Mouse (Mus musculus) gastrocnemius, adult 8-10 months (tissue): ENCODE data around the gene Btaf1. TPM values are rescaled to one million over a fixed set of nuclear protein-coding genes. Genes with fewer than 3 reads are reported as not detected.

Experiments
- DNase-seq, 2 experiments: peaks; one replicate each; pipeline ENCODE4 v3.0.0; 2022; ENCODE audit warnings: low spot score in 2 of 2
- total RNA-seq, 4 experiments: library from RNA; stranded (reverse); gene quantifications; 2 replicates each; pipeline ENCODE4 v1.2.4; 2022

The Btaf1 gene
- total RNA-seq, 4 experiments from 2014 or later = 7.8 to 10.7 (median 8.2) TPM

- peak in 1 of 2 experiments; percentile 39 for DNase-seq
These were observed 95.1 kb downstream of the Btaf1 start for GRCm38 (mm10) chr19:37020951-37021350.

- no peak for DNase-seq
These were observed 96.3 kb downstream of the Btaf1 start for GRCm38 (mm10) chr19:37022146-37022545.

- DNase-seq = no peak
These were observed 100.0 kb downstream of the Btaf1 start for GRCm38 (mm10) chr19:37025839-37026319.

GRCm38 (mm10) chr19:37026408-37026807, 100.5 kb downstream of the Btaf1 start:
- no peak for DNase-seq

- no peak for DNase-seq
These were observed 103.9 kb downstream of the Btaf1 start for GRCm38 (mm10) chr19:37029771-37030170.

- no peak for DNase-seq
These were observed 105.6 kb downstream of the Btaf1 start for GRCm38 (mm10) chr19:37031446-37031845.

GRCm38 (mm10) chr19:37032364-37032763, 106.5 kb downstream of the Btaf1 start:
- DNase-seq = no peak

- DNase-seq = no peak
These were observed 115.0 kb downstream of the Btaf1 start for GRCm38 (mm10) chr19:37040906-37041305.

- no peak for DNase-seq
These were observed 118.6 kb downstream of the Btaf1 start for GRCm38 (mm10) chr19:37044431-37044830.

GRCm38 (mm10) chr19:37048507-37048906, 122.6 kb downstream of the Btaf1 start:
- DNase-seq = no peak

- DNase-seq = no peak
These were observed 124.9 kb downstream of the Btaf1 start for GRCm38 (mm10) chr19:37050643-37051345.

GRCm38 (mm10) chr19:37055976-37056556, 130.2 kb downstream of the Btaf1 start:
- no peak for DNase-seq

- DNase-seq = no peak
These were observed 131.5 kb downstream of the Btaf1 start for GRCm38 (mm10) chr19:37057161-37057905.

- peak; percentile 24 to 47 for DNase-seq
These were observed 133.7 kb downstream of the Btaf1 start for GRCm38 (mm10) chr19:37059623-37060022.

- no peak for DNase-seq
These were observed 134.2 kb downstream of the Btaf1 start for GRCm38 (mm10) chr19:37060078-37060477.

Other genes with a start within 250 kb of the Btaf1 start
- 100 to 1,000 TPM; 231 to 631 (median 418) TPM for gene Ppp1r3c, start 189.4 kb upstream of the Btaf1 start, total RNA-seq
- 100 to 1,000 TPM; 100 to 133 (median 108) TPM for gene Tnks2, start 91.8 kb upstream of the Btaf1 start, total RNA-seq
- gene Fgfbp3, start 6.5 kb upstream of the Btaf1 start, total RNA-seq = 1 to 10 TPM; 1.0 to 2.0 (median 1.4) TPM